Mouse (Mus musculus) G1E (cell line): Measurements from ENCODE around the gene 1700028P14Rik. TPM values are rescaled to one million over a fixed set of nuclear protein-coding genes. Genes with fewer than 3 reads are reported as not detected.

Experiments
- ATAC-seq: 2 replicates; pipeline ENCODE4 v1.8.0; 2016; ENCODE audit warnings: mild to moderate bottlenecking; ENCODE audit not compliant: insufficient number of reproducible peaks, poor library complexity, low FRiP score, severe bottlenecking; ENCODE audit errors: extremely low read depth
- DNase-seq: peaks from one replicate; pipeline ENCODE4 v3.0.0; 2012; ENCODE audit warnings: low spot score
- H3K27me3 ChIP-seq: 2 replicates; pipeline ENCODE4 v1.6.1; 2012; ENCODE audit warnings: mild to moderate bottlenecking, low read length, inconsistent platforms; ENCODE audit not compliant: insufficient read depth
- H3K36me3 ChIP-seq: replicated peaks from 2 replicates; pipeline ENCODE3; 2012; ENCODE audit warnings: mild to moderate bottlenecking, inconsistent platforms
- H3K4me1 ChIP-seq: 2 replicates; pipeline ENCODE4 v1.6.1; 2012; ENCODE audit warnings: low read depth, low read length, inconsistent platforms, mixed read lengths; ENCODE audit not compliant: insufficient read depth
- H3K4me3 ChIP-seq: 2 replicates; pipeline ENCODE4 v1.5.1; 2012; ENCODE audit warnings: low read depth, mild to moderate bottlenecking, inconsistent platforms, low read length, moderate library complexity, mixed read lengths
- H3K9me3 ChIP-seq: replicated peaks from 2 replicates; pipeline ENCODE4 v1.6.1; 2012; ENCODE audit warnings: inconsistent platforms
- CTCF ChIP-seq: IDR thresholded peaks from 2 replicates; pipeline ENCODE4 v1.5.1; 2012; ENCODE audit warnings: low read depth, low read length, inconsistent platforms, mixed read lengths
- GATA1 ChIP-seq: IDR thresholded peaks from 2 replicates; pipeline ENCODE4 v1.6.1; 2012; ENCODE audit warnings: borderline replicate concordance, low read length, inconsistent platforms, mixed read lengths
- GATA2 ChIP-seq: IDR thresholded peaks from 2 replicates; pipeline ENCODE4 v1.6.1; 2012; ENCODE audit warnings: low read depth, low read length, inconsistent platforms, borderline replicate concordance
- POLR2AphosphoS5 ChIP-seq: IDR thresholded peaks from 2 replicates; pipeline ENCODE4 v1.6.1; 2012; ENCODE audit warnings: low read depth, low read length, inconsistent platforms; ENCODE audit not compliant: insufficient replicate concordance
- TAL1 ChIP-seq: conservative IDR thresholded peaks from 2 replicates; pipeline ENCODE4 v1.6.1; 2012; ENCODE audit warnings: low read depth, low read length, inconsistent platforms, mixed read lengths
- polyA plus RNA-seq: library from polyadenylated mRNA; stranded (reverse); fragments of >175 nt; gene quantifications from 2 replicates; pipeline ENCODE4 v1.2.3, GENCODE M21; 2012
- total RNA-seq, 2 experiments: library from RNA; stranded (forward) in 1 of 2; stranded (reverse) in 1 of 2; fragments of 200-1000 nt in 1 of 2; fragments of >200 nt in 1 of 2; fragmentation: Nextera tagmentation in 1 of 2; gene quantifications; 2 replicates each; pipeline ENCODE4 v1.2.3; 2014 to 2017

Gene 1700028P14Rik
- total and polyA plus RNA-seq, 3 experiments = not detected

GRCm38 (mm10) chr19:23518477-23518876 is 134.1 kb downstream of the 1700028P14Rik start:
- no peak for ATAC-seq
- DNase-seq = no peak
- no peaks in the 10 kb centered on the region; the same call in 1 of the 2 replicates for H3K27me3 ChIP-seq
- no peaks in the 10 kb centered on the region for H3K9me3 ChIP-seq
- H3K36me3 ChIP-seq = no peaks in the 10 kb centered on the region
- H3K4me1 ChIP-seq = no peaks in the 10 kb centered on the region
- no peak overlapping the region for H3K4me3 ChIP-seq
- no peak for TF ChIP-seq TAL1
- no peak for TF ChIP-seq GATA2
- no peak for TF ChIP-seq GATA1
- no peak for TF ChIP-seq CTCF
- TF ChIP-seq POLR2AphosphoS5 = no peak

- H3K27me3 ChIP-seq = no peaks in the 10 kb centered on the region; the same call in 1 of the 2 replicates
- no peaks in the 10 kb centered on the region for H3K9me3 ChIP-seq
- TF ChIP-seq GATA2 (no peak), GATA1 (no peak)
- DNase-seq (no peak), ATAC-seq (no peak)
- no peak overlapping the region for H3K4me3 ChIP-seq
- H3K36me3 ChIP-seq = no peaks in the 10 kb centered on the region
- no peaks in the 10 kb centered on the region for H3K4me1 ChIP-seq
Observed at GRCm38 (mm10) chr19:23511303-23511702, 141.3 kb downstream of the 1700028P14Rik start.

Other genes with a start within 250 kb of the 1700028P14Rik start
- not detected in 2 replicates for gene Mamdc2, start 204.4 kb downstream of the 1700028P14Rik start, total RNA-seq (2014; fragmentation: Nextera tagmentation)
- gene Mamdc2, start 204.4 kb downstream of the 1700028P14Rik start, total RNA-seq (2017) = 0.05 and 0.06 TPM in 2 replicates
- not detected in 2 replicates for gene Mamdc2, start 204.4 kb downstream of the 1700028P14Rik start, polyA plus RNA-seq
- gene Ptar1, start 34.6 kb upstream of the 1700028P14Rik start, total RNA-seq (2014; fragmentation: Nextera tagmentation) = 25.4 and 26.7 TPM in 2 replicates
- 16.8 and 19.9 TPM in 2 replicates for gene Ptar1, start 34.6 kb upstream of the 1700028P14Rik start, total RNA-seq (2017)
- gene Ptar1, start 34.6 kb upstream of the 1700028P14Rik start, polyA plus RNA-seq = 0.45 and 0.63 TPM in 2 replicates
- not detected in 2 replicates for gene Apba1, start 106.1 kb upstream of the 1700028P14Rik start, total RNA-seq (2014; fragmentation: Nextera tagmentation)
- gene Apba1, start 106.1 kb upstream of the 1700028P14Rik start, total RNA-seq (2017) = 0.12 and 0.16 TPM in 2 replicates
- not detected in 2 replicates for gene Apba1, start 106.1 kb upstream of the 1700028P14Rik start, polyA plus RNA-seq